Mouse (Mus musculus) erythroid progenitor cell, adult 5-6 weeks (primary cell): ENCODE data around the gene Mpc2. TPM values are rescaled to one million over a fixed set of nuclear protein-coding genes. Genes with fewer than 3 reads are reported as not detected.

Source experiments
- ATAC-seq: replicated peaks from 2 replicates; pipeline ENCODE4 v1.8.0; 2016; ENCODE audit warnings: moderate number of reproducible peaks, mild to moderate bottlenecking, moderate TSS enrichment, inconsistent platforms; ENCODE audit not compliant: poor library complexity, low FRiP score, severe bottlenecking
- total RNA-seq, 2 experiments: library from RNA; stranded (forward) in 1 of 2; stranded (reverse) in 1 of 2; fragments of 150-400 nt in 1 of 2; fragments of 186-747, 209-891 nt in 1 of 2; gene quantifications; 2 replicates each; pipeline versions ENCODE4 v1.2.3 to v1.2.4; 2015 to 2017; ENCODE audit warnings: low replicate concordance in 2 of 2

Gene Mpc2
- total RNA-seq, 2 experiments from 2014 or later, result 119 to 141 TPM

DNA sequence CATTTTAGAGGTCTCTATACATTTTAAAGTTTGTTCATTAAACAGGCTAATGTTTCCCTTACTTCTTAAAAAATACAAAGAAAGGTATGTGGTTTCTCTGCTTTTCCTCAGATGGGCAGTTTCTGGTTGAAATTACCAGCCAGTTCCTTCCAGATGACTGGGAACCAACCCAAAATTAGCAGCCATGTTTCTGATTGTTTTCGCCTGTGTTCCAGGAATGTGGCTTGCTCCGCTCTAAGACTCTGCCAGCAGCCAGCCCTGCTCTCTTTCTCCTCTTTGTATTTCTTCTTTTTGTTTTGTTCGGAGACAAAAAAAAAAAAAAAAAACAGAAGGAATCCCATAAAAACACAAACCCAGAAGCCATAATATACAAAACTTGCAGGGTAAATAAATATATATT lies 38.4 kb downstream of the Mpc2 start:
- no peak for ATAC-seq

DNA sequence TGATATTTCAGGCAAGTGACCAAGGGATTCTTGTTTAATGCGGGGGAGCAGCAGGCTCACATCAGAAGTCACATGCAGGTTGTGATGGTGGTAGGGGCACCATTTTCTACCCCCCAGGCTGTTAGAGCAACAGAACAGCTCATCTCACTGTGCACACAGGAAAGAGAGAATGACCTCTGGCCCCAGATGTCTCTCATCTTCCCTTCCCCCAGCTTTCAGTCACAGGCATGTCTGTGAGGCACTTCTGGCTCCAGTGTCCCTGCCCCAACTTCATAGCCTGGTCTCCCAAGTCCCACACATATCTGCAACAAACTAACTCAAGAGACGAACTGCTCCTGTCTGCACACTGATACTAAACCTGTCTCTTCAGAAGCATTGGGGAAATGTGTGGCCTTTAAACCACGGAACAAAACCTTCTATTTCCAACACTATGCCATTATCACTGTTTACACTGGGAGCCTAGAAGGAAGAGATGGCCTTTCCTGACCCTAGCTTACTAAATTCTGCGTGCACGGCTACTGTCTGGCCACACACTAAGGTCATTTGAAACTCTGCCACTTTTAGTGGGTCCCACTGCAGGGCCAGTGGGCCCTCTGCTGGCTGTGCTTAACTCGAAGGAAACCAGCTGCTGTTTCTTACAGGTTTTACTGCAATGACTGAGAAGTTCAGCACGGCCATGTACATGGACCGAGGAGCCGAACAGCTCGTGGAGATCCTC lies 43.0 kb downstream of the Mpc2 start:
- ATAC-seq, result 0 out of 2 replicates have a peak, but pooled peaks have one; percentile 10

DNA sequence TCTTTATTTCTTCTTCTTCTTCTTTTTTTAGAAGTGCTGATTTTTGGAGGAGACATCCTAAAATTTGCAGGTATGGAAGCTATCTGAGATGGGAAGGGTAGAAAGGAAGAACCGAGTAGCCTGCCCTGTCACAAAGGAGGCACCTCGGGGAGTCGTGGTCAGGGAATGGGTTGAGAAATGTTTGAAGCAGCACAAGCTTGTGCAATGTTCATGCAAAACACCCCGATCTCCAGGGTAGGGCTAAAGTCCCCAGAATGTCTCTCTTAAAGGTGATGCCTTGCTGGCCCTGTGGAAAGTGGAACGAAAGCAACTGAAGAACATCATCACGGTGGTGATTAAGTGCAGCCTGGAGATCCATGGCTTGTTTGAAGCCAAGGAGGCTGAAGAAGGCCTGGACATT lies 45.9 kb downstream of the Mpc2 start:
- ATAC-seq, result no peak

DNA sequence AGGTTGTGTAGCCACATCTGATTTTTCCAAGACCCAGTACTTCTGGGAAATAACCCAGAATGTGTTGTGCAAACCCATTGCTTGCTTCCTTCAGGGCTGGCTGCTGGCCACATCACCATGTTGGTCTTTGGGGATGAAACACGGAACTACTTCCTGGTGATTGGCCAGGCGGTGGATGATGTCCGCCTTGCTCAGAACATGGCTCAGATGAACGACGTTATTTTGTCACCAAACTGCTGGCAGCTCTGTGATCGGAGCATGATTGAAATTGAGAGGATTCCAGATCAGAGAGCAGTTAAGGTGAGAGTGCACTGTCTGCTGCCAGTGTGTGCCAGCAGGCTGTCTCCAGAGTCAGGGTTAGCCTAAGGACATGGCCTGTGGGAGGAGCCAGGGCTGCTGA lies 49.7 kb downstream of the Mpc2 start:
- no peak for ATAC-seq

DNA sequence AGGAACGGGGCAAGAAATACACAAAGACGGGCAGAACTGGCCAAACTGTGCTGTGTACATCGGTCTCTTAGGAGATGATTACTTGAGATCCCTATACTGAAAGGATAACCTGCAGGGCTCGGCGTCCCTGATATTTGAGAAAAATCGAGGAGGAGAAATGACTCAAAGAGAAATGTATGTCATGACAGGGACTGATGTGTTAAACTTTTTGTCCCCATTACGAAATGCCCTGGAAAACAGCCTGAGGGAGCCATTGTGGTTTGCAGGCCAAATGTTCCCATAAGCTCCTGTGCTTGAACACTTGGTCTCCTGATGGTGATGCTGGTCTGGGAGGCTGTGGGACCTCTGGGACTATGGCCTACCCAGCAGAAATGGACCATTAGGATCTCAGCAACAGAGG lies 60.3 kb downstream of the Mpc2 start:
- ATAC-seq, result no peak

Other genes with a start within 250 kb of the Mpc2 start
- 23.8 and 31.9 TPM in 2 replicates for gene Tiprl, start 223.6 kb upstream of the Mpc2 start, total RNA-seq (2015; ENCODE audit: low replicate concordance)
- 27.5 and 53.9 TPM in 2 replicates for gene Tiprl, start 223.6 kb upstream of the Mpc2 start, total RNA-seq (2017; ENCODE audit: low replicate concordance)
- not detected in 2 replicates for gene Gpr161, start 164.8 kb upstream of the Mpc2 start, total RNA-seq (2015; ENCODE audit: low replicate concordance)
- gene Gpr161, start 164.8 kb upstream of the Mpc2 start, total RNA-seq (2017; ENCODE audit: low replicate concordance), result 0.26 TPM in 1 of 2 replicates, not detected in the other
- 121 and 144 TPM in 2 replicates for gene Dcaf6, start 162 bp upstream of the Mpc2 start, total RNA-seq (2015; ENCODE audit: low replicate concordance)
- gene Dcaf6, start 162 bp upstream of the Mpc2 start, total RNA-seq (2017; ENCODE audit: low replicate concordance), result 172 and 178 TPM in 2 replicates
- not detected in 2 replicates for gene Adcy10, start 24.5 kb downstream of the Mpc2 start, total RNA-seq (2015; ENCODE audit: low replicate concordance)
- gene Adcy10, start 24.5 kb downstream of the Mpc2 start, total RNA-seq (2017; ENCODE audit: low replicate concordance), result 0.15 TPM in 1 of 2 replicates, not detected in the other
- gene Mpzl1, start 173.9 kb downstream of the Mpc2 start, total RNA-seq (2015; ENCODE audit: low replicate concordance), result 2.9 and 31.0 TPM in 2 replicates
- gene Mpzl1, start 173.9 kb downstream of the Mpc2 start, total RNA-seq (2017; ENCODE audit: low replicate concordance), result 3.0 TPM in 1 of 2 replicates, not detected in the other
- gene Rcsd1, start 249.1 kb downstream of the Mpc2 start, total RNA-seq (2015; ENCODE audit: low replicate concordance), result 8.8 and 9.4 TPM in 2 replicates
- 19.9 and 23.1 TPM in 2 replicates for gene Rcsd1, start 249.1 kb downstream of the Mpc2 start, total RNA-seq (2017; ENCODE audit: low replicate concordance)